Mouse (Mus musculus): ENCODE results near the gene Lrrc4b. TPM values are rescaled to one million over a fixed set of nuclear protein-coding genes. Genes with fewer than 3 reads are reported as not detected.
A peak's percentile ranks its signal among the peaks of the same experiment; 100 is the strongest.

The Lrrc4b gene
- total RNA-seq, 2 experiments from 2014 or later: 28.3 to 39.0 TPM

GRCm38 (mm10) chr7:44435796-44436195, 7.0 kb downstream of the Lrrc4b start:
- intact Hi-C loops (cut with DNase I): no loop called here

GRCm38 (mm10) chr7:44436267-44436666, 7.4 kb downstream of the Lrrc4b start:
- DNase-seq: no peak
- intact Hi-C loops (cut with DNase I): no loop called here

More at GRCm38 (mm10) chr7:44435796-44436195, 7.0 kb downstream of the Lrrc4b start:
- no peak for DNase-seq

- intact Hi-C loops (cut with DNase I): no loop called here
- no peak for DNase-seq
These were observed 8.4 kb downstream of the Lrrc4b start for GRCm38 (mm10) chr7:44437188-44437587.

GRCm38 (mm10) chr7:44437933-44438332, 9.1 kb downstream of the Lrrc4b start:
- intact Hi-C loops (cut with DNase I): no loop called here
- no peak for DNase-seq

GRCm38 (mm10) chr7:44439696-44440095, 10.9 kb downstream of the Lrrc4b start:
- no peak for DNase-seq
- intact Hi-C loops (cut with DNase I): no loop called here

- no peak for DNase-seq
- intact Hi-C loops (cut with DNase I): no loop called here
These were observed 11.7 kb downstream of the Lrrc4b start for GRCm38 (mm10) chr7:44440479-44440878.

- intact Hi-C loops (cut with DNase I): no loop called here
- no peak for DNase-seq
These were observed 12.4 kb downstream of the Lrrc4b start for GRCm38 (mm10) chr7:44441180-44441579.

GRCm38 (mm10) chr7:44441648-44442109, 12.9 kb downstream of the Lrrc4b start:
- peak in 1 of 2 experiments; percentile 42 for DNase-seq
- intact Hi-C loops (cut with DNase I): no loop called here

- DNase-seq: no peak
- intact Hi-C loops (cut with DNase I): no loop called here
These were observed 13.6 kb downstream of the Lrrc4b start for GRCm38 (mm10) chr7:44442407-44442821.

- intact Hi-C loops (cut with DNase I): no loop called here
- no peak for DNase-seq
These were observed 14.7 kb downstream of the Lrrc4b start for GRCm38 (mm10) chr7:44443268-44444173.

GRCm38 (mm10) chr7:44444886-44445527, 16.2 kb downstream of the Lrrc4b start:
- peak in 1 of 2 experiments; percentile 48 for DNase-seq
- intact Hi-C loops (cut with DNase I): no loop called here

GRCm38 (mm10) chr7:44445528-44445923, 16.7 kb downstream of the Lrrc4b start:
- intact Hi-C loops (cut with DNase I): no loop called here
- DNase-seq: no peak

GRCm38 (mm10) chr7:44446070-44446855, 17.4 kb downstream of the Lrrc4b start:
- intact Hi-C loops (cut with DNase I): no loop called here
- DNase-seq: no peak

- intact Hi-C loops (cut with DNase I): no loop called here
- DNase-seq: no peak
These were observed 24.4 kb downstream of the Lrrc4b start for GRCm38 (mm10) chr7:44453256-44453655.

GRCm38 (mm10) chr7:44456302-44456701, 27.5 kb downstream of the Lrrc4b start:
- intact Hi-C loops (cut with DNase I): no loop called here
- no peak for DNase-seq

GRCm38 (mm10) chr7:44460067-44460466, 31.2 kb downstream of the Lrrc4b start:
- no peak for DNase-seq
- intact Hi-C loops (cut with DNase I): no loop called here

GRCm38 (mm10) chr7:44460767-44461502, 32.1 kb downstream of the Lrrc4b start:
- no peak for DNase-seq
- intact Hi-C loops (cut with DNase I): no loop called here

GRCm38 (mm10) chr7:44461503-44462217, 32.8 kb downstream of the Lrrc4b start:
- DNase-seq: no peak
- intact Hi-C loops (cut with DNase I): no loop called here

- DNase-seq: no peak
- intact Hi-C loops (cut with DNase I): no loop called here
These were observed 33.6 kb downstream of the Lrrc4b start for GRCm38 (mm10) chr7:44462218-44463055.

Measured in heart, postnatal 10 days (tissue).